Mouse (Mus musculus) embryonic facial prominence, embryonic 14.5 days (tissue): ENCODE results near the gene Zfp454. TPM values are rescaled to one million over a fixed set of nuclear protein-coding genes. Genes with fewer than 3 reads are reported as not detected.
A peak's percentile ranks its signal among the peaks of the same experiment; 100 is the strongest.

Experiments used
- ATAC-seq: fragments of 200-750 bp; cut with Nextera tagmentation; 2 replicates; pipeline ENCODE4 v1.8.0; 2017; ENCODE audit warnings: low read depth, moderate number of reproducible peaks, moderate TSS enrichment
- DNase-seq: peaks from one replicate; pipeline ENCODE4 v3.0.0-alpha.2; 2015; ENCODE audit warnings: low spot score
- H3K27ac ChIP-seq: fragments of 300-500 bp; sonication (generic); replicated peaks from 2 replicates; pipeline ENCODE4 v1.5.1; 2014; ENCODE audit warnings: low read depth, mild to moderate bottlenecking, low read length, moderate library complexity
- H3K27me3 ChIP-seq: fragments of 300-500 bp; sonication (generic); replicated peaks from 2 replicates; pipeline ENCODE4 v1.6.1; 2014; ENCODE audit warnings: low read length; ENCODE audit not compliant: control insufficient read depth, insufficient read depth
- H3K36me3 ChIP-seq: fragments of 300-500 bp; sonication (generic); 2 replicates; pipeline ENCODE4 v1.6.1; 2014; ENCODE audit warnings: low read length, mixed read lengths; ENCODE audit not compliant: control insufficient read depth, insufficient read depth
- H3K4me1 ChIP-seq: fragments of 300-500 bp; sonication (generic); 2 replicates; pipeline ENCODE4 v1.6.1; 2014; ENCODE audit warnings: antibody characterized with exemption, low read length; ENCODE audit not compliant: control insufficient read depth, insufficient read depth
- H3K4me2 ChIP-seq: fragments of 300-500 bp; sonication (generic); 2 replicates; pipeline ENCODE4 v1.6.1; 2014; ENCODE audit warnings: low read depth, mild to moderate bottlenecking, low read length, moderate library complexity, mixed read lengths
- H3K4me3 ChIP-seq: fragments of 300-500 bp; sonication (generic); 2 replicates; pipeline ENCODE4 v1.5.1; 2014; ENCODE audit warnings: low read depth, mild to moderate bottlenecking, low read length
- H3K9ac ChIP-seq: fragments of 300-500 bp; sonication (generic); 2 replicates; pipeline ENCODE4 v1.6.1; 2014; ENCODE audit warnings: low read depth, mild to moderate bottlenecking, low read length, moderate library complexity, mixed read lengths
- H3K9me3 ChIP-seq: fragments of 300-500 bp; sonication (generic); 2 replicates; pipeline ENCODE4 v1.6.1; 2016; ENCODE audit warnings: low read length; ENCODE audit not compliant: control insufficient read depth
- WGBS: fragments of 180-500 bp; shearing (Covaris S2); extraction: QIAGEN DNeasy Blood & Tissue Kit; methylation state at CpG from one replicate; pipeline ENCODE4 v1.1.7; 2014; 5-methylcytosine and 5-hydroxymethylcytosine counted together
- polyA plus RNA-seq: library from polyadenylated mRNA; unstranded; fragments of >200 nt; fragmentation: Nextera tagmentation; extraction: Ambion mirVana; gene quantifications from 2 replicates; pipeline ENCODE4 v1.2.1, GENCODE M21; 2014

Gene Zfp454
- polyA plus RNA-seq, 1 experiment from 2014 or later = 6.8 TPM

GRCm38 (mm10) chr11:50850177-50850735, 37.2 kb downstream of the Zfp454 start, which contains the start of gene Grm6:
Gene Grm6 (plus strand): TSS chr11:50850685.
- H3K4me2 ChIP-seq = peak within 1 kb of the TSS; percentile 83
- ATAC-seq (no peak), DNase-seq (peak; percentile 5)
- H3K4me3 ChIP-seq = peak within 1 kb of the TSS; percentile 43
- H3K27me3 ChIP-seq = peaks cover 55% of the 10 kb centered on the region
- H3K36me3 ChIP-seq = no peaks in the 10 kb centered on the region
- peak within 1 kb of the TSS; percentile 44 for H3K9ac ChIP-seq
- H3K27ac ChIP-seq = no peak within 1 kb of the TSS
- peaks cover 3% of the 10 kb centered on the region; the same call in 1 of the 2 replicates for H3K9me3 ChIP-seq
- peaks cover 6% of the 10 kb centered on the region; the same call in 1 of the 2 replicates for H3K4me1 ChIP-seq
- 5% methylated on average over 11 of the region's 11 CpGs for WGBS

- WGBS = 5% methylated on average over 10 of the region's 10 CpGs
- ATAC-seq = no peak
- H3K9ac ChIP-seq = no peak overlapping the region
- H3K4me3 ChIP-seq = no peak overlapping the region
- H3K4me2 ChIP-seq = no peak overlapping the region
- H3K27ac ChIP-seq = no peak overlapping the region
- H3K9me3 ChIP-seq = peaks cover 3% of the 10 kb centered on the region; the same call in 1 of the 2 replicates
- no peak for DNase-seq
- peaks cover 6% of the 10 kb centered on the region; the same call in 1 of the 2 replicates for H3K4me1 ChIP-seq
- H3K36me3 ChIP-seq = no peaks in the 10 kb centered on the region
- H3K27me3 ChIP-seq = peaks cover 55% of the 10 kb centered on the region
Observed at GRCm38 (mm10) chr11:50849310-50849709, 38.1 kb downstream of the Zfp454 start.

GRCm38 (mm10) chr11:50848520-50849137, 38.8 kb downstream of the Zfp454 start:
- Histone ChIP-seq H3K4me3 (no peak overlapping the region), H3K9ac (no peak overlapping the region), H3K27me3 (peaks cover 55% of the 10 kb centered on the region), H3K36me3 (no peaks in the 10 kb centered on the region), H3K4me1 (peaks cover 6% of the 10 kb centered on the region; the same call in 1 of the 2 replicates), H3K9me3 (peaks cover 3% of the 10 kb centered on the region; the same call in 1 of the 2 replicates), H3K27ac (no peak overlapping the region), H3K4me2 (no peak overlapping the region)
- DNase-seq = no peak
- WGBS = 40% methylated on average over 3 of the region's 3 CpGs
- ATAC-seq = no peak

- no peak for DNase-seq
- no peak for ATAC-seq
- no peak overlapping the region for H3K27ac ChIP-seq
- H3K4me3 ChIP-seq = no peak overlapping the region
- no peak overlapping the region for H3K9ac ChIP-seq
- no peaks in the 10 kb centered on the region for H3K36me3 ChIP-seq
- peaks cover 3% of the 10 kb centered on the region; the same call in 1 of the 2 replicates for H3K9me3 ChIP-seq
- H3K4me2 ChIP-seq = no peak overlapping the region
- H3K4me1 ChIP-seq = peaks cover 6% of the 10 kb centered on the region; the same call in 1 of the 2 replicates
- 69% methylated on average over 5 of the region's 5 CpGs for WGBS
- peaks cover 41% of the 10 kb centered on the region for H3K27me3 ChIP-seq
Observed at GRCm38 (mm10) chr11:50847047-50847446, 40.4 kb downstream of the Zfp454 start.

- H3K9ac ChIP-seq = no peak overlapping the region
- H3K27me3 ChIP-seq = peaks cover 30% of the 10 kb centered on the region
- H3K27ac ChIP-seq = no peak overlapping the region
- no peak overlapping the region for H3K4me3 ChIP-seq
- H3K4me1 ChIP-seq = peaks cover 4% of the 10 kb centered on the region; the same call in 1 of the 2 replicates
- no peak overlapping the region for H3K4me2 ChIP-seq
- H3K9me3 ChIP-seq = peaks cover 3% of the 10 kb centered on the region; the same call in 1 of the 2 replicates
- ATAC-seq (no peak), DNase-seq (no peak)
- H3K36me3 ChIP-seq = no peaks in the 10 kb centered on the region
- 85% methylated on average over 3 of the region's 3 CpGs for WGBS
Observed at GRCm38 (mm10) chr11:50845951-50846350, 41.5 kb downstream of the Zfp454 start.

- H3K9ac ChIP-seq = peak within 1 kb of the TSS; percentile 71
- H3K9me3 ChIP-seq = no peaks in the 10 kb centered on the region
- peak; percentile 98 for ATAC-seq
- 13% methylated on average over 22 of the region's 22 CpGs for WGBS
- H3K4me3 ChIP-seq = peak within 1 kb of the TSS; percentile 44
- peak; percentile 96 for DNase-seq
- peaks cover 11% of the 10 kb centered on the region for H3K4me1 ChIP-seq
- H3K36me3 ChIP-seq = no peaks in the 10 kb centered on the region
- H3K27me3 ChIP-seq = no peaks in the 10 kb centered on the region
- H3K27ac ChIP-seq = peak within 1 kb of the TSS; percentile 93
- H3K4me2 ChIP-seq = peak within 1 kb of the TSS; percentile 67
Observed at GRCm38 (mm10) chr11:50841023-50841735, 46.3 kb downstream of the Zfp454 start, which contains the start of gene Zfp879. Gene Zfp879 (minus strand): TSS chr11:50841552.

GRCm38 (mm10) chr11:50835727-50836126, 51.7 kb downstream of the Zfp454 start:
- DNase-seq (no peak), ATAC-seq (no peak)
- Histone ChIP-seq H3K9me3 (peaks cover 12% of the 10 kb centered on the region), H3K4me2 (no peak overlapping the region), H3K27ac (no peak overlapping the region), H3K4me1 (peaks cover 5% of the 10 kb centered on the region), H3K36me3 (peaks cover 9% of the 10 kb centered on the region; the same call in 1 of the 2 replicates), H3K27me3 (no peaks in the 10 kb centered on the region), H3K9ac (no peak overlapping the region), H3K4me3 (no peak overlapping the region)
- 81% methylated on average over 4 of the region's 4 CpGs for WGBS
